Mouse (Mus musculus) midbrain, embryonic 14.5 days (tissue): ENCODE data around the gene Rundc1. TPM values are rescaled to one million over a fixed set of nuclear protein-coding genes. Genes with fewer than 3 reads are reported as not detected.

Source experiments
- ATAC-seq: fragments of 200-750 bp; cut with Nextera tagmentation; 2 replicates; pipeline ENCODE4 v1.8.0; 2017; ENCODE audit warnings: moderate number of reproducible peaks, moderate library complexity; ENCODE audit not compliant: low FRiP score, low TSS enrichment
- DNase-seq: peaks from one replicate; pipeline ENCODE4 v3.0.0-alpha.2; 2015
- H3K27ac ChIP-seq: fragments of 300-500 bp; sonication (generic); replicated peaks from 2 replicates; pipeline ENCODE4 v1.5.1; 2014; ENCODE audit warnings: mild to moderate bottlenecking, low read depth, low read length, moderate library complexity
- H3K27me3 ChIP-seq: fragments of 300-500 bp; sonication (generic); 2 replicates; pipeline ENCODE4 v1.6.1; 2014; ENCODE audit warnings: low read length, control low read depth, mixed read lengths; ENCODE audit not compliant: control insufficient read depth, insufficient read depth
- H3K36me3 ChIP-seq: fragments of 300-500 bp; sonication (generic); 2 replicates; pipeline ENCODE4 v1.6.1; 2014; ENCODE audit warnings: low read length, control low read depth; ENCODE audit not compliant: control insufficient read depth, insufficient read depth
- H3K4me1 ChIP-seq: fragments of 300-500 bp; sonication (generic); 2 replicates; pipeline ENCODE4 v1.6.1; 2014; ENCODE audit warnings: mild to moderate bottlenecking, antibody characterized with exemption, low read length, control low read depth; ENCODE audit not compliant: control insufficient read depth, insufficient read depth
- H3K4me2 ChIP-seq: fragments of 300-500 bp; sonication (generic); 2 replicates; pipeline ENCODE4 v1.6.1; 2014; ENCODE audit warnings: mild to moderate bottlenecking, low read length, moderate library complexity
- H3K4me3 ChIP-seq: fragments of 300-500 bp; sonication (generic); replicated peaks from 2 replicates; pipeline ENCODE4 v1.5.1; 2014; ENCODE audit warnings: low read depth, low read length
- H3K9ac ChIP-seq: fragments of 300-500 bp; sonication (generic); replicated peaks from 2 replicates; pipeline ENCODE4 v1.6.1; 2014; ENCODE audit warnings: mild to moderate bottlenecking, low read length, moderate library complexity
- H3K9me3 ChIP-seq: fragments of 300-500 bp; sonication (generic); 2 replicates; pipeline ENCODE4 v1.6.1; 2016; ENCODE audit warnings: low read length, control low read depth, mixed read lengths; ENCODE audit not compliant: control insufficient read depth
- WGBS: fragments of 180-500 bp; shearing (Covaris S2); extraction: QIAGEN DNeasy Blood & Tissue Kit; methylation state at CpG from one replicate; pipeline ENCODE4 v1.1.7; 2014; 5-methylcytosine and 5-hydroxymethylcytosine counted together
- polyA plus RNA-seq: library from polyadenylated mRNA; unstranded; fragments of >200 nt; fragmentation: Nextera tagmentation; extraction: Ambion mirVana; gene quantifications from 2 replicates; pipeline ENCODE4 v1.2.1, GENCODE M21; 2014

The Rundc1 gene
- polyA plus RNA-seq, 1 experiment from 2014 or later: 23.1 TPM

DNA sequence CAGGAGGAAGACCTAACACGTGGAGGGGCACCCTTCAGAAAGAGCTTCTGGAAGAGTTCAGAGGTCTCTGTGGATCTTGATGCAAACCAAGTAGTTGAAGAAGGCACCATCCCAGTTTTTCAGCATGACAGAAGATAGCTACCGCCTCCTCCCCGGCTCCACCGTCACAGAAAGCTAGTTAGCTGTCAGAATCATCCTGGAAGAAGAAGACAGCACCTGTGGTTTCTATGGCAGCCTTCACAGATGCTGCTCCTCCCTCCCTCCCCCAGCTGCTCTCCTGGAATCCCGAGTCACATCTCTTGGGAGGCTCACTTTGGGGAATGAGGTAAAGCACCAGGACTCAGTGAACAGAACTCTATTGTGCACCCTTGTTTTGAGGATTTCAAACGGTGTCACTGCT, 5.9 kb upstream of the Rundc1 start:
- no peak for DNase-seq
- WGBS: 42% methylated on average over 6 of the region's 6 CpGs
- no peak overlapping the region for H3K27ac ChIP-seq

GRCm38 (mm10) chr11:101419610-101420009, 5.3 kb upstream of the Rundc1 start:
- Histone ChIP-seq H3K4me2 (no peak overlapping the region), H3K4me3 (no peak overlapping the region), H3K4me1 (peaks cover 13% of the 10 kb centered on the region; the same call in 1 of the 2 replicates), H3K36me3 (no peaks in the 10 kb centered on the region), H3K9ac (no peak overlapping the region), H3K27me3 (no peaks in the 10 kb centered on the region), H3K9me3 (no peaks in the 10 kb centered on the region), H3K27ac (no peak overlapping the region)
- DNase-seq (peak; percentile 21), ATAC-seq (no peak)
- 25% methylated on average over 3 of the region's 3 CpGs for WGBS

More for the DNA sequence above, 5.9 kb upstream of the Rundc1 start:
- no peaks in the 10 kb centered on the region for H3K27me3 ChIP-seq
- H3K4me2 ChIP-seq: no peak overlapping the region
- H3K9me3 ChIP-seq: no peaks in the 10 kb centered on the region
- no peak for ATAC-seq
- H3K4me1 ChIP-seq: peaks cover 7% of the 10 kb centered on the region; the same call in 1 of the 2 replicates
- no peak overlapping the region for H3K9ac ChIP-seq
- H3K4me3 ChIP-seq: no peak overlapping the region
- no peaks in the 10 kb centered on the region for H3K36me3 ChIP-seq

DNA sequence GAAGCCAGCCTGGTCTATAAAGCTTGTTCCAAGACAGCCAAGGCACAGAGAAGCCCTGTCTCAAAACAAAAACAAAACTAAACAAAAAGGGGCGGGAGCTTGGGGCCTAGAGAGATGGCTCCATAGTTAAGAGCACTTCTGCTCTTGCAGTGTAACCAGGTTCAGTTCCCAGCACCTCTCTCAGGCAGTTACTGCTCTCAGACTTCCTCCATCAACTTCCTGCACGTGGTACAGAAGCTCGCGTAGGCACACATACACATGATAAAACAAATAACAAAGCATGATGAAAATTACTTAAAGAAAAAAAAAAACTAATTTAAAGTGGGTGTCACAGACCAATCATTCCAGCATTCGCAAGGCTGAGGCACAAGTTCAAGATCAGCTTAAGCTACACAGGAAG, 4.7 kb upstream of the Rundc1 start:
- H3K4me3 ChIP-seq: no peak overlapping the region
- peaks cover 13% of the 10 kb centered on the region; the same call in 1 of the 2 replicates for H3K4me1 ChIP-seq
- no peak for ATAC-seq
- H3K27ac ChIP-seq: no peak overlapping the region
- DNase-seq: no peak
- H3K27me3 ChIP-seq: no peaks in the 10 kb centered on the region
- H3K9me3 ChIP-seq: no peaks in the 10 kb centered on the region
- 93% methylated on average over 5 of the region's 5 CpGs for WGBS
- H3K9ac ChIP-seq: no peak overlapping the region
- no peak overlapping the region for H3K4me2 ChIP-seq
- H3K36me3 ChIP-seq: no peaks in the 10 kb centered on the region

DNA sequence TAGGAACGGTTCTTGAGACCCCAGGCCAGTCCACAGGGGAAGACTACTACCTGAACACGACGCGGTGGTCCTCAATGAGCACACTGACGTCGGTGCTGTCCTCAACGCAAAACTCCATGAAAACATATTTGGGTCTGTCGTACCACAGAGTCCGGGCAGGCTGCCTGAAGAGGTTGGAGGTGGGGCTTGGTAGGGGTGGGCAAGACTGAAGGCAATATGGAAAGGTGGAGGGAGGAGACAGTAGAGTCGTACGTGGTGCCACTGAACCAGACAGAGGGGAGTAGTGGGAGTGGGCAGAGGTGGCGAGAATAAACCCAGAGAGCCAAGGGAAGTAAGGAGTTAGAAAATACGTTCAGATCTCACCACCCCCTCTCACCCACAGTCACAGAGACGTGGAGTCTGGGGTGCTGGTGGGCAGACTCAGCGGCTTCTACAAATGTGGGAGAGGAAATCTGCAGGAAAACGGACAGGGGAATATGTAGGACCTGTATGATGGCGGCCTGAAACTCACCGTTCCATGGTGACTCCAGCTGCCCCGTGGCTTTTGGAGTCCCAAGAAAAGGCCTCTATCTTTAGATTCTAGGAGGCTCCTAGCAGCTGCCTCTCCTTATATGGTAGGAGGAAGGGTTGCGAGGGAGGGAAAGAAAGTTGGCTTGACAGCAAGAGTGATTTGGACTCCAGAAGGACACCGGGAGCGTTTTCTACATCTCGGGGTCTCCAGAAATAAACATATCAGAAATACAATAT, 607 bp upstream of the Rundc1 start, which contains the start of gene Gm27029:
Gene Gm27029 (minus strand): TSS at position 692 of the 747 bp plus-strand sequence.
- Histone ChIP-seq H3K4me1 (peaks cover 23% of the 10 kb centered on the region), H3K36me3 (peaks cover 5% of the 10 kb centered on the region), H3K9me3 (no peaks in the 10 kb centered on the region), H3K9ac (peak within 1 kb of the TSS; percentile 80), H3K4me2 (peak within 1 kb of the TSS; percentile 79), H3K4me3 (peak within 1 kb of the TSS; percentile 84), H3K27ac (peak within 1 kb of the TSS; percentile 88), H3K27me3 (no peaks in the 10 kb centered on the region)
- ATAC-seq: peak; percentile 20; the same call in 1 of the 2 replicates
- no peak for DNase-seq
- 5% methylated on average over 23 of the region's 23 CpGs for WGBS

DNA sequence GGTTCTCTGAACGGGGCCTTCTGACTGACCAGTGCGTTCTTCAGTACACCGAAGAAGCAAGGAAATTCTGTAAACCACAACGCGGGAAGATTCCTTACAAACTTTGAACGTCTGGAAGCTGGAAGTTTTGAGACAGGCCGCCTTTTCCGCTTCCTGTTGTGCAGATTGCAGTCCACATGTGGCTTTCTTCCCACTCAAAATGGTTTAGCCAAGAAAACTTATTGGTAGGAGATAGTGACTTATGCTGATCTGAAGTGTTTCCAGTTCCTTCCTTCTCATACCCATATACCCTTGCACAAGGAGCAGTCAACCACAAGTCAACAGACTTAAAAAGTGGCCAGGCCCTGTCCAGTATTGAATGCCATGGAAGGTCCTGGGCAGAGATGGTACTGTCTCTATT, 1.3 kb downstream of the Rundc1 start:
- ATAC-seq: no peak
- 72% methylated on average over 8 of the region's 8 CpGs for WGBS

DNA sequence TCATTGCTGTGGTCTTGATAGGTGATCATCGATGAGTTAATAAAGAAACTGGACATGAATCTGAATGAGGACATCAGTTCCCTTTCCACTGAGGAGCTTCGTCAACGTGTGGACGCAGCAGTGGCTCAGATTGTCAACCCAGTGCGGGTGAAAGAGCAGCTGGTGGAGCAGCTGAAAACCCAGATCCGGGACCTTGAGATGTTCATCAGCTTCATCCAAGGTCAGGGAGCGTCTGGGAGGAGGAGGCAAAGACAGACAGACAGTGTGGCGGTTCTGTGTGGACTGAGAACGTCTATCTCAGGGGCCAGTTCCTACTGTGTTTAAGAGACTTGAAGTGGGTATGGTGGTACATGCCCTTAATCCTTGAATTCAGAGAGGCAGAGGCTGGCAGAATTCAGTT, 6.4 kb downstream of the Rundc1 start:
- Histone ChIP-seq H3K27ac (no peak overlapping the region), H3K4me3 (no peak overlapping the region), H3K4me2 (no peak overlapping the region), H3K9ac (no peak overlapping the region), H3K9me3 (no peaks in the 10 kb centered on the region), H3K36me3 (peaks cover 72% of the 10 kb centered on the region), H3K4me1 (peaks cover 9% of the 10 kb centered on the region), H3K27me3 (no peaks in the 10 kb centered on the region)
- DNase-seq: no peak
- WGBS: 91% methylated on average over 9 of the region's 9 CpGs
- ATAC-seq: no peak

More for the DNA sequence above, 1.3 kb downstream of the Rundc1 start:
- H3K9me3 ChIP-seq: no peaks in the 10 kb centered on the region
- DNase-seq: no peak
- H3K4me3 ChIP-seq: peak overlapping the region; percentile 84
- H3K4me1 ChIP-seq: peaks cover 23% of the 10 kb centered on the region
- peak overlapping the region; percentile 80; the same call in 1 of the 2 replicates for H3K9ac ChIP-seq
- peak overlapping the region; percentile 79 for H3K4me2 ChIP-seq
- peaks cover 24% of the 10 kb centered on the region for H3K36me3 ChIP-seq
- no peak overlapping the region for H3K27ac ChIP-seq
- no peaks in the 10 kb centered on the region for H3K27me3 ChIP-seq

GRCm38 (mm10) chr11:101433396-101433795, 8.5 kb downstream of the Rundc1 start:
- Histone ChIP-seq H3K4me2 (no peak overlapping the region), H3K27me3 (no peaks in the 10 kb centered on the region), H3K9ac (no peak overlapping the region), H3K36me3 (peaks cover 72% of the 10 kb centered on the region), H3K27ac (no peak overlapping the region), H3K9me3 (no peaks in the 10 kb centered on the region), H3K4me3 (no peak overlapping the region), H3K4me1 (no peaks in the 10 kb centered on the region)
- DNase-seq (no peak), ATAC-seq (no peak)
- 92% methylated on average over 13 of the region's 13 CpGs for WGBS

DNA sequence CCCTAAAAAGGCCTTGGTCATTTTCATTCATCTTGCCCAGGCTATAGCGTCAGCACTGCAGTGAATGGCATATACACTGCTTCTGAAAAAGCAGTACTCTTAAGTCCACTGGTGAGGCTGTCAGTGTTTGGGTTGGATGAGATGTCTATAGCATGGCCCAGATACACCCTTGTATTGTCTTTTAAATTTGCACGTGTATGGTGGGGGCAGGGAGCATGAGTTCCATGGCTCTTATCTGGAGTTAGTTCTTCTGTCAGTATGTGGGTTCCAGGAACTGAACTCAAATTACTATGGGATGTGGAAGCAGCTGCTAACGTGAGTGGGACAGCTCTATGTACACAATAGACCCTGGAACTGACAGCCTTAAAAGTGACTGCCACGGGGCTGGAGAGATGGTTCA, 10.9 kb downstream of the Rundc1 start:
- 85% methylated on average over 4 of the region's 4 CpGs for WGBS

GRCm38 (mm10) chr11:101436916-101437315, 12.0 kb downstream of the Rundc1 start:
- no peaks in the 10 kb centered on the region for H3K9me3 ChIP-seq
- no peak for DNase-seq
- no peaks in the 10 kb centered on the region for H3K27me3 ChIP-seq
- no peak overlapping the region for H3K9ac ChIP-seq
- no peak overlapping the region for H3K4me3 ChIP-seq
- WGBS: 34% methylated on average over 4 of the region's 4 CpGs
- no peak overlapping the region for H3K4me2 ChIP-seq
- peaks cover 41% of the 10 kb centered on the region for H3K36me3 ChIP-seq
- H3K4me1 ChIP-seq: no peaks in the 10 kb centered on the region
- ATAC-seq: no peak
- no peak overlapping the region for H3K27ac ChIP-seq

More for the DNA sequence above, 10.9 kb downstream of the Rundc1 start:
- H3K27me3 ChIP-seq: no peaks in the 10 kb centered on the region
- H3K4me2 ChIP-seq: no peak overlapping the region
- peaks cover 52% of the 10 kb centered on the region for H3K36me3 ChIP-seq
- no peak for ATAC-seq
- no peak overlapping the region for H3K4me3 ChIP-seq
- no peak overlapping the region for H3K27ac ChIP-seq
- no peak for DNase-seq
- H3K4me1 ChIP-seq: no peaks in the 10 kb centered on the region
- H3K9ac ChIP-seq: no peak overlapping the region
- no peaks in the 10 kb centered on the region for H3K9me3 ChIP-seq
